Mouse (Mus musculus) adrenal gland, adult 18-20 months (tissue): Measurements from ENCODE around the gene Prickle2. TPM values are rescaled to one million over a fixed set of nuclear protein-coding genes. Genes with fewer than 3 reads are reported as not detected.
A peak's percentile ranks its signal among the peaks of the same experiment; 100 is the strongest.

ENCODE experiments used
- DNase-seq, 2 experiments: peaks; one replicate each; pipeline ENCODE4 v3.0.0; 2021 to 2022; ENCODE audit warnings: low spot score in 2 of 2
- total RNA-seq, 2 experiments: library from RNA; stranded (reverse); gene quantifications; 1 replicate in 1 of 2; 2 replicates in 1 of 2; pipeline ENCODE4 v1.2.3; 2021

Prickle2 gene
- total RNA-seq, 2 experiments from 2014 or later: 4.9 to 7.1 TPM

DNA sequence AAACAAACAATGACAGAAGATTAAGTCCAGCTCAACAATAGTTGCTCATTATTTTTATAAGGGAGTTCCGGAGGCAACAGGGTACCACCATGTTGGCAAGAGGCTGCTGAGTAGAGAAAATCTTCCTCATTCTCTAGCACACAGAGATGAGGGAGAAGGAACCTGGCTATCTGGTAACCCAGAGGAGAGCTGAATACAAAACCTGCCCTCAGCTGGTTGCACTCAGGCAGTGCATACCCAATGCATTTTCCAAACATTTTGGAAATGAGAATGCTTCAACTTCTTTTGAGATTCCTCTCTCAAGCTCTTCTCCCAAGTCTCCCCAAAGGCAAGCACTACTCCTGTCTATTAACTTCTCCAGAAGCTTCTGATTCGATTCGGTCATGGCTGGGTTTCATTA lies 36.3 kb downstream of the Prickle2 start:
- no peak for DNase-seq

- DNase-seq: no peak
These were observed 38.4 kb downstream of the Prickle2 start for GRCm38 (mm10) chr6:92667544-92667943.

DNA sequence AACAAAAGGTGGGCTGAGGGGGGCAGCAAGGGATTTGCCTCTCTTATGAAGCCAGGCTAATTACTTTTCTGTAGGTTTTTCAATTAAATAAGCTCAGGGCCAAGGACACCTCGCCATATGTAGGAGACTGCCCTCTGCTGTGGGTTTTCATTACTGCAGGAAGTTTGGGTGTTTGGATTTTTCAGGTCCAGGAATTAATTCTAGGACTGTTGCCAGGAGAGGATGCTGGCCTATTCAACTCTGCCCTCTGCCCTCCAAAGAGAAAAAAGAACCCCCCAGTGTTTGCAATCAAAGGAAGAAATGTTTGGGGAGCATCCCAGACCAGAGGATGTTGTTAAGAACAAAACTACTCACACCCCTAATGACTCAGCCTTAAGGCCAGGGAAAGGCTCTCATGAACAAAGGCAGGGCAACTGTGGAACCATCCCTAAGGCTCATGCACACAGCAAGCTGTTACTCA lies 40.4 kb downstream of the Prickle2 start:
- peak; percentile 68 to 70 for DNase-seq

DNA sequence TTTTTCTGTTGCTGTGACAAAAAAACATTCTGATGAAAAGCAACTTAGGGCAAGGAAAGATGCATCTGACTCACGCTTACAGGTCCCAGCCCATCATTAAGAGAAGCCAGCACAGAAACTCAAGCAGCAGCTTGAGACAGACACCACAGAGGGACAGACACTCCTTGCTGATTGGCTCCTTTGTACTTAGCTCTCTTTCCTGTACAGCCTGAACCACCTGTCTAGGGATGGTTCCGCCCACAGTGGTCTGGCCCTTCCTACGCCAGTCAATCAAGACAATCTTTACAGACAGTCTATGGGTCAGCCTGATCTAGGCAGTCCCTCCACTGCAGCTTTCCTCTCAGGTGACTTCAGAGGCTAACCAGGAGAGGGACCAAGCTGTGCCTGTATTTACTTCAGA lies 42.1 kb downstream of the Prickle2 start:
- DNase-seq: no peak

DNA sequence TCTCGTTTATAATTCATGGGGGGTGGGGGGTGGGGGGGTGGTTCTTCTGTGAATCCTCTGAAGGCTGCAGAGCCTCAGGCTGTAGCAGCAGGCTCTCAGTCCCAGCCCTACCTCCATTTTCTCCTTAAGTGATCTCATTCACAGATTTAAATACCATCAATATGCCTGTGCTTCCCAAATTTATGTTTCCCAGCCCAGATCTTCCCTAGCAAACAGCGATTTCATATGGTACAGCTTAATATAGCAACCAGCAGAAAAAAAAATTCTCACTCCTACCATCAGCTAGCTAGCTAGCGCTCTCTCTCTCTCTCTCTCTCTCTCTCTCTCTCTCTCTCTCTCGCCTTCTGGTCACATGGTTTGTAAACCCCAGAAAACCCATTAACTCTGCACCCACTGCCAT lies 42.5 kb downstream of the Prickle2 start:
- DNase-seq: no peak

GRCm38 (mm10) chr6:92649063-92649462 lies 56.9 kb downstream of the Prickle2 start:
- DNase-seq: no peak

- DNase-seq: no peak
These were observed 57.4 kb downstream of the Prickle2 start for GRCm38 (mm10) chr6:92648571-92648970.

- no peak for DNase-seq
These were observed 63.0 kb downstream of the Prickle2 start for GRCm38 (mm10) chr6:92642929-92643328.

- DNase-seq: no peak
These were observed 64.0 kb downstream of the Prickle2 start for GRCm38 (mm10) chr6:92641956-92642355.

DNA sequence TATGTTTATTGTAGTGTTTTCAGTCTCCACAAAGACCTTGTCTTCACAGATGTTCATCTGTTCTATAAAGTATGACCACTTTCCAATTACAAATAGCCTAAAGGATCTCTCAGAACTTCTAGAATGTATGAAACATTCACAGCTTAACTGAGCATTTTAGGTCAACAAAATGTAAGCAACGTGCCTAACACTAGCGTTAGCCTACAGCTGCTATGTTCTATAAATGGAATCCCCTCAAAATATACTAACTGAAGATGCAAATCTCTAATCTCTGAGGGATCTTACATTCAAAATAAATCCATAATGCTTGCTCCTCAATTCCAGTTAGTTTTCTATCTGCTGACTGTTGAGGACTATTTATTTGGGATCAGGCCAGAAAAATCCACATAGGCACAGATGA lies 65.1 kb downstream of the Prickle2 start:
- DNase-seq: no peak

DNA sequence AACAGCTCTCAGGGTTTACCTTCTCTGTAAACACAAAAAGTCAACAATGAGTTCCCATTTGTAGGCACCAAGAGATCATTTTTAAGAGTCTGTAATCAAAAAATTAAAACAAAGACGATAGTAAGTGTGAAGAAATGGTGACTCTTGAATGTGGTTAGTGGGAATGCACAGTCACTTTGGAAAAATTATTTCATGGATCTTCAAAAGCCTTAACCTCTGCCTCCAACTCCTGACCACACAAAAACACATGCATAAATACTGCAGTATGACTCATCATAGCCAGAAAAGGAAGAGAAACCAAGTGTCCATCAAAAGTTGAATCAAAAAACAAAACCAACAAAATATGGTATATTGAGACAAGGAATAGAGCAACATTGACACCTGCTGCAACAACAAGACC lies 69.5 kb downstream of the Prickle2 start:
- no peak for DNase-seq

GRCm38 (mm10) chr6:92634876-92635468 lies 71.0 kb downstream of the Prickle2 start:
- DNase-seq: no peak

DNA sequence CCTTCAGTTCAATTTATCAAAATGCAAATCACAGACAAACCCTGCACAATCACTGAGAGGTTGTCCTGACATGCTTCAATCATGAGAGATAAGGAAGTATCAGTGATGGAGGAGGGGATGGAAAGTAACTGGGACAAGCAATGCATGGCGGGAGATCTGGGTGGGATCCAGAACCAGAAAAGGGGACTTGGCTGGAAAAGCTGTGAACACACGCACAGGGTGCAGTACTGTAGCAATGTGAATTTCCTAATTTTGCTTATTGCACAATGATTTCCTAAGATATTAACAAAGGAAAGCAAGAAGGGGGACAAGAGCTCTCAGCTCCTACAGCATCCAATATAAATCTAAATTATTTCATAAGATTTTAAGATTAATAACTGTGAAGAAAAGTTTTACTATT lies 75.0 kb downstream of the Prickle2 start:
- no peak for DNase-seq

- DNase-seq: no peak
These were observed 78.2 kb downstream of the Prickle2 start for GRCm38 (mm10) chr6:92627711-92628110.

DNA sequence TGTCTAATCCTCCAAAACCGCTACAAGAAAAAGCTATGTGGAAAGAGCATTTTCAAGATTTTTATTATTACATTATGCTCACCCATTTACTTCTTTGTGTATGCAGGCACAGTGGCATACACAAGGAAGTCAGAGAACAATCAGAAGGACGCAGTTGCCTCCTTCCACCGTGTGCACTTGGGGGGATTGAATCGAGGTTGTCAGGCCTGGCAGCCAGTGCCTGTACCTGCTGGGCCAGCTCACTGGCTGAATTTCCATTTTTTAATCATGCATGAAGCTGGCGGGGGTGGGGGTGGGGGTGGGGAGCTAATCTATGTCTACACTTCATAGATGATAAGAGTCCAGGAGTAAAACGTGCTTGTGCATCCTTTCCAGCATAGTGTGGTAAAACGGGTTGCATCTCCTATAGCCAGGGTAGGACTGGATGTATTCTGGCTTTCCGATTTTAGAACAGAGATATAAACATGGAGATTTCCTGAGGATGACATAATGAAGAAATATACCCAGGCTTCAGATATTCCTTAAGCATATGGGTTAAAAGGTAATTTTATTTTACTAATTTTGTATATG lies 78.8 kb downstream of the Prickle2 start:
- DNase-seq: no peak

GRCm38 (mm10) chr6:92625923-92626322 lies 80.0 kb downstream of the Prickle2 start:
- no peak for DNase-seq

GRCm38 (mm10) chr6:92624306-92624705 lies 81.6 kb downstream of the Prickle2 start:
- no peak for DNase-seq

DNA sequence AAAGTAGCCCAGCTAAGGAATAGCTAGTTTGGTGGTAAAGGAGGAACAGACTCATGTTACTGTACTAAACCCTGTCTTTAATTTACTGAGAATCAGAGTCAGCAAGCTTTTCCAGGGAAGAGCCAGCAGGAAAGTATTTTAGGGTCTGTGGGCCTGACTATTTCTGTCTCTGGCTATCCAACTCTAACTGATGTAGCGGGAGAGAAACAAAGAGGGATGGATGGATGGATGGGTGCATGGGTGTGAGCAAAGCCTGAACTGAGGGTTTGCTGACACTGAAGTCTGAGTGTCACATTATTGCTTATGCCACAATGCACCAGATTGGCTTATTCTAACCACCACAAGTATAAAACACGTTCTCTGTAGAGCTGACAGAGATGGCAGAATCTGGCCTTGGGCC lies 88.8 kb downstream of the Prickle2 start:
- no peak for DNase-seq

DNA sequence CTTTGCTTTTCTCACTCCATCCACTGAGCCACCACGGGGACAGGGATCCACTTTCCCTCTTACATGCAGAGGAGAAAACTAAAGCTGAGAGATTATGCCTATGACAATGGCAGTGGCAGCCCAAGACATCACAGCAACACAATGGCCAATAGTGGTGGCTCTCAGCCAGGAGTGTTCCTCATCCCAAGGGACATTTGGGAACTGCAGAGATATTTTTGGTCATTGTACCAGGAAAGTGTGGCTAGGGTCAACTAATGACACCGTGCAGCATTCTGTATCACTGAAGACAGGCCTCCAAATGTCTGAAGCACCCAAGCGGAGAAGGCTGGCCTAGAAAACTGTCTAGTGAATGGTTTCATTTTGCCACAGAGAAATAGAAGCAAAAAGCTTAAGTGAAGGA lies 91.2 kb downstream of the Prickle2 start:
- no peak for DNase-seq

- DNase-seq: no peak
These were observed 93.7 kb downstream of the Prickle2 start for GRCm38 (mm10) chr6:92612151-92612769.

DNA sequence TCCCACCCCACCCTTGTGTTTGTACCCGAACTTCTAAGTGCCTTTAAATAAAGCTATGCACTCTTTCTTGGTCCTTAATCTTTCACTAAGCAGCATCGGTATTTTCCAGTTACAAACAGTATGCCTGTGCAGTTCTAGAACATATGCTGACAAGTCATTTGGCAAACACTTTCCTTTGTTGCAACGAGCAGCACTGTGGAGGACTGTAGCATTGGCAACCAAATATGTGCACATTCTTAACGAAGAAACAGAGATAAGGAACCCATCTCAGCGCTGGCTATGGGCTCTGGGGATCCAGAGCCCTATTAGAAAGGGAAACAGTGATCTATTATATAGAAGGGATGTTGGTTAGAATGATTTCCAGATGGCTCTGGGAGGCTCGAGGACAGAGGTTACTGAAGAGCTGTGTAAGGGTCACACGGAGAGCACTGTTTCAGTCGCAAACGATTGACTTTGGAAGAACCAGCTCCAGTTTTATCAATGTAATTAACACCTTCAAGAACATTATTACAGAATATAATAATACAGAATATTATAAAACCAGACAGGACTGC lies 96.2 kb downstream of the Prickle2 start:
- DNase-seq: no peak

DNA sequence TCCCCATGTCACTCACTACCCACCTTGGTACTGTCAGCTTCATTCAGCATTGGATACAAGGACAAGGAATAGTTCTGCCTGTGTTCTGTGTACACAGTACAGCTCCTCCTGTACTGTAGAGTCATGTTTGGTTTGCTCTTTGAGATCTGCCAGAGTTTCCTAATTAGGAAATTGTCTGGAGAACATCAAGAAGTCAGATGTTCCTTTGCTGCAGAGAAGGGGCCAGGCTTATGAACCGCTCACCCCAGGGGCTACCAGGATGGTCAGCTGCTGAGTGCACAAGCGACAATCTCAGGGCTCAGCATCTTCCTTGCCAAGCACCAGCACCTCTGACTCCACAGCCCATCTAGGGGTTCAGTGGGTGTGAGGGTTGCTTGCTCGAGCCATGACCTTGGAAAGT lies 96.9 kb downstream of the Prickle2 start:
- no peak for DNase-seq
